In the genomic region with DNA sequence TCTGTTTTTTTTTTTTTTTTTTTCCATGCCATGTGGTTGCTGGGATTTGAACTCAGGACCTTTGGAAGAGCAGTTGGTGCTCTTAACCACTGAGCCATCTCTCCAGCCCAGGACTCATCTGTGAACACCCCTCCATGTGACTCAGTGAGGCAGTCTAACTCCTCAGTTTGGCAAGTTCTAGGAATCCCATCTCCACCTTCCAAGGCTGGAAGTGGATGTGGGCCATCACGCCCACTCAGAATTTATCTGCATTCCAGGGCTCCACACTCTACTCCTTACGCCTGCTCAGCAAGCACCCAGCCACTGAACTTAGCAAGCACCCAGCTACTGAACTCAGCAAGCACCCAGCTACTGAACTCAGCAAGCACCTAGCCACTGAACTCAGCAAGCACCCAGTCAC, we compare ENCODE assay signal across 12 mouse cellular contexts.
"Had no signal": no experiment of that assay in that cellular context is flagged by ENCODE, and none has a peak within 500 bp of the region (broad histone marks: within the 10 kb centered on the region; RNA-seq: fewer than 3 reads in every experiment).

No protein-coding gene starts in this region.

- DNase-seq: retina, postnatal 1 day; right cerebral cortex, adult 18-20 months; right cerebral cortex, postnatal 14 days; right cerebral cortex, postnatal 25 days; right cerebral cortex, postnatal 4 days; spleen, adult 18-20 months; thymus, adult 18-20 months; thymus, adult 2 months; thymus, postnatal 14 days; thymus, postnatal 25 days; thymus, postnatal 36 days; thymus, postnatal 4 days had no signal
